Mouse (Mus musculus) kidney, postnatal 0 days (tissue): ENCODE measurements at regions not wholly inside any gene's neighbourhood (a gene's known extent, or its start where the extent isn't known, plus 50 kb on each side); places are given as distances from the start of the nearest gene placed in this dataset.
A peak's percentile ranks its signal among the peaks of the same experiment; 100 is the strongest.

Experiments used
- ATAC-seq: fragments of 200-750 bp; cut with Nextera tagmentation; replicated peaks from 2 replicates; pipeline ENCODE4 v1.8.0; 2017; ENCODE audit warnings: low read depth, moderate number of reproducible peaks, moderate TSS enrichment, moderate library complexity; ENCODE audit not compliant: low FRiP score
- DNase-seq: peaks from one replicate; pipeline ENCODE4 v3.0.0-alpha.2; 2016; ENCODE audit warnings: low spot score
- H3K27ac ChIP-seq: fragments of 300-500 bp; sonication (generic); 2 replicates; pipeline ENCODE4 v1.5.1; 2014; ENCODE audit warnings: mild to moderate bottlenecking
- H3K27me3 ChIP-seq: fragments of 300-500 bp; sonication (generic); 2 replicates; pipeline ENCODE4 v1.6.1; 2014; ENCODE audit warnings: low read length, mixed read lengths; ENCODE audit not compliant: insufficient read depth
- H3K36me3 ChIP-seq: fragments of 300-500 bp; sonication (generic); 2 replicates; pipeline ENCODE4 v1.6.1; 2014; ENCODE audit warnings: low read length, mixed read lengths; ENCODE audit not compliant: insufficient read depth
- H3K4me1 ChIP-seq: fragments of 300-500 bp; sonication (generic); replicated peaks from 2 replicates; pipeline ENCODE4 v1.6.1; 2014; ENCODE audit warnings: antibody characterized with exemption, low read length, mixed read lengths; ENCODE audit not compliant: insufficient read depth
- H3K4me2 ChIP-seq: fragments of 300-500 bp; sonication (generic); 2 replicates; pipeline ENCODE4 v1.6.1; 2014; ENCODE audit warnings: mild to moderate bottlenecking, low read length, moderate library complexity, mixed read lengths
- H3K4me3 ChIP-seq: fragments of 300-500 bp; sonication (generic); replicated peaks from 2 replicates; pipeline ENCODE4 v1.5.1; 2014; ENCODE audit warnings: low read depth, low read length
- H3K9ac ChIP-seq: fragments of 300-500 bp; sonication (generic); 2 replicates; pipeline ENCODE4 v1.6.1; 2014; ENCODE audit warnings: low read depth, low read length
- H3K9me3 ChIP-seq: fragments of 300-500 bp; sonication (generic); replicated peaks from 2 replicates; pipeline ENCODE4 v1.6.1; 2016; ENCODE audit warnings: low read length, inconsistent platforms, mixed read lengths
- CTCF ChIP-seq: IDR thresholded peaks from 2 replicates; pipeline ENCODE4 v1.5.1; 2016; ENCODE audit warnings: antibody characterized with exemption, low read depth, mild to moderate bottlenecking, moderate library complexity
- WGBS: fragments of 180-500 bp; shearing (Covaris S2); extraction: QIAGEN DNeasy Blood & Tissue Kit; methylation state at CpG from one replicate; pipeline ENCODE4 v1.1.7; 2014; 5-methylcytosine and 5-hydroxymethylcytosine counted together

DNA sequence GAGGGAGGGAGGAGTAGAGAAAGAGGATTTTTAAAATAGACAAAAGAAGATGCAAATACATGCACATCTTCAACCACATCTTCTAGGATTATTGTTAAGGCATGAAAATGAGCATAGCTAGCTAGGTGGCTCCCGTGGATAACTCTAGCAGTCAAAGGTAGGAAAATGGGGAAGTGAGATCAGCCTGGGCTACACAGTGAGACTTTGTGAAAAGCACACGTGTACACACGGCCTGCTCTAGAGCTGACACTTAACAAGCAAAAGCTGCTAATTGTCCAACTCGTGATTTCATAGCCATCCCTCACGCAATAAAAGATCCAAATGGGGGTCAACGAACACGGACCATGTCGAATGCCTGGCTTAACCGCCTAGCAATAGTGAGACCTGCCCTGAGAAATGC is 642.0 kb upstream of the Sox9 start:
- ATAC-seq (no peak), DNase-seq (no peak)
- H3K9me3 ChIP-seq: no peaks in the 10 kb centered on the region
- no peaks in the 10 kb centered on the region for H3K27me3 ChIP-seq
- TF ChIP-seq CTCF: no peak
- H3K36me3 ChIP-seq: no peaks in the 10 kb centered on the region
- H3K27ac ChIP-seq: no peak overlapping the region
- WGBS: 89% methylated on average over 9 of the region's 9 CpGs
- H3K9ac ChIP-seq: no peak overlapping the region
- no peak overlapping the region for H3K4me2 ChIP-seq
- H3K4me3 ChIP-seq: no peak overlapping the region
- no peaks in the 10 kb centered on the region for H3K4me1 ChIP-seq

DNA sequence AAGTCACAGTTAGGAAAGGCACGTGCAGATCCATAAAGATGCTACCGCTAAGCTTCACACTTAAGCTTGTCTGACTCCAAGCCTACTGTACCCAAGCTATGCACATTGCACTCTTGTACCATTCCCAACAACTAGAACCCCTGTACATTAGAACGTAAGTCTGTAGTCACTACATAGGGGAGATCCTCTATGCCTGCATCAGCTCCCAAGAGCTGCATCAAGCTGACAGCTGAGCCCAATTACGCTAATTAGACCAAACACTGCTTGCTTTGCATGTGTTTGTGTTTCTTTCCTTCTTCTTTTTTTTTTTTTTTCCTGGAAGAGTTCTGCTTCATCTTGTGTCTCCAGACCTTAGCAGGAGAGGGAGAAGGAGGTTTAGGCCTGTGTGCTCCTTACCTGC is 641.5 kb upstream of the Sox9 start:
- H3K36me3 ChIP-seq: no peaks in the 10 kb centered on the region
- H3K27ac ChIP-seq: no peak overlapping the region
- no peak overlapping the region for H3K4me3 ChIP-seq
- H3K9ac ChIP-seq: no peak overlapping the region
- no peak for TF ChIP-seq CTCF
- H3K27me3 ChIP-seq: no peaks in the 10 kb centered on the region
- no peaks in the 10 kb centered on the region for H3K4me1 ChIP-seq
- WGBS: 89% methylated on average over 4 of the region's 4 CpGs
- H3K4me2 ChIP-seq: no peak overlapping the region
- no peak for ATAC-seq
- DNase-seq: no peak
- H3K9me3 ChIP-seq: no peaks in the 10 kb centered on the region

DNA sequence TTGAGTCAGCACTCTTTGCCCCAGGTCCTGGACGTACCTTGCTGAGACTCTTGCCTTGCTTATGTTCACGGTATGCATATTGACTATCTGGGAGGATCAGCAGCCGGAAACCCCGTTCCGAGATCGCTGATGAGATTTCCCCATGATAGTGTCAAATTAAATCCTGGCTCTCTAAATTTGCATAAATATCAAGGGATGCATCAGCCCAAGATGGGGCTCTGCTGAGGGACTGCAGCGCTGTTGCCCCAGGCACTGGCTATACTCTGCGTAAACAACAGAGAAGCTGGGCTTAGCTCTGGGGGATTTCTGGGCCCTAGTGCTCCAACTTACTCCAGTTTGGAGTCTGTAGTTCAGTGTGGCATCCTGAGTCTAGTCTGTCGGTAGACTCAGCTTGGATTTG is 641.1 kb upstream of the Sox9 start:
- Histone ChIP-seq H3K27ac (no peak overlapping the region), H3K4me3 (no peak overlapping the region), H3K27me3 (no peaks in the 10 kb centered on the region), H3K9ac (no peak overlapping the region), H3K4me2 (no peak overlapping the region), H3K4me1 (no peaks in the 10 kb centered on the region), H3K9me3 (no peaks in the 10 kb centered on the region), H3K36me3 (no peaks in the 10 kb centered on the region)
- WGBS: 80% methylated on average over 9 of the region's 9 CpGs
- TF ChIP-seq CTCF: no peak
- DNase-seq (no peak), ATAC-seq (no peak)

DNA sequence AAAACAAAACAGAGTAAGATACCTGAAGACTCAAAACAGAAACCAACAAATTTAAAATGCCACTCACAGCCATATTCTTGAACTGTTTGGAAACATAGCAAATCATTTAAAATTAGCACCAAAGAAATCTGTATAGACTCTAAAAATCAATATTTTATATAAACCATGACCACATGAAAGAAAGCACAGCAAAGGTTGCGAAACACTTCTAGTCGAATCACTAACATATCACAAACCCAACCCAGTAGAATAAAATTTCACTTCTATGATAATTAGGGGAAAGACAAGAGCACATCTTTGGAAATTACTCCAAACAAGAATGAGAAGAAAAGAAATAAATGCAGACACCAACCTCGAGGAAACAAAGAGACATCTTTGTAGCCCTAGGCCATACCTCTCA is 630.0 kb upstream of the Sox9 start:
- no peak for TF ChIP-seq CTCF
- Histone ChIP-seq H3K4me1 (0 out of 2 replicates have a peak, but pooled peaks cover 7% of the 10 kb centered on the region), H3K27me3 (no peaks in the 10 kb centered on the region), H3K9ac (no peak overlapping the region), H3K27ac (no peak overlapping the region), H3K9me3 (no peaks in the 10 kb centered on the region), H3K4me3 (no peak overlapping the region), H3K4me2 (no peak overlapping the region), H3K36me3 (no peaks in the 10 kb centered on the region)
- DNase-seq: no peak
- no peak for ATAC-seq
- 90% methylated on average over 3 of the region's 3 CpGs for WGBS

DNA sequence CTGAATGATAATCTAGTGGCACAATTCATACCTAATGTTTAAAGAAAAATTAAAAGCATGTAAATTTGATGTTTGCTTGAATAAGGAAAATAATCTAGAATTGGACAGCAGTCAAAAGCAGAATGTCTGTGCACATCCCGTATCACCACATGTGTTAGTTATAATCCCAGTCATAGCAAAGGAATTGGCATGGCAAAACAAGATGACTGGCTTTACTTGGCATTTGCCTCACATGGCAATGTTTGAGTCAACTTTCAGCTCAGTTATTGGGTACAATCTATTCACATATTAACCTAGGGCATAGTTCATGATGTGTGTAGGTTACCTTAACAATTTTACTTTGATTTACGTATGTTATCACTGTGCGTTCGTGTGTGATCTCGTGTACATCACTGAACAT is 628.8 kb upstream of the Sox9 start:
- Histone ChIP-seq H3K27me3 (no peaks in the 10 kb centered on the region), H3K4me2 (no peak overlapping the region), H3K9me3 (no peaks in the 10 kb centered on the region), H3K4me1 (0 out of 2 replicates have a peak, but pooled peaks cover 7% of the 10 kb centered on the region), H3K36me3 (no peaks in the 10 kb centered on the region), H3K4me3 (no peak overlapping the region), H3K9ac (no peak overlapping the region), H3K27ac (no peak overlapping the region)
- TF ChIP-seq CTCF: no peak
- 94% methylated on average over 5 of the region's 5 CpGs for WGBS
- no peak for ATAC-seq
- DNase-seq: no peak

DNA sequence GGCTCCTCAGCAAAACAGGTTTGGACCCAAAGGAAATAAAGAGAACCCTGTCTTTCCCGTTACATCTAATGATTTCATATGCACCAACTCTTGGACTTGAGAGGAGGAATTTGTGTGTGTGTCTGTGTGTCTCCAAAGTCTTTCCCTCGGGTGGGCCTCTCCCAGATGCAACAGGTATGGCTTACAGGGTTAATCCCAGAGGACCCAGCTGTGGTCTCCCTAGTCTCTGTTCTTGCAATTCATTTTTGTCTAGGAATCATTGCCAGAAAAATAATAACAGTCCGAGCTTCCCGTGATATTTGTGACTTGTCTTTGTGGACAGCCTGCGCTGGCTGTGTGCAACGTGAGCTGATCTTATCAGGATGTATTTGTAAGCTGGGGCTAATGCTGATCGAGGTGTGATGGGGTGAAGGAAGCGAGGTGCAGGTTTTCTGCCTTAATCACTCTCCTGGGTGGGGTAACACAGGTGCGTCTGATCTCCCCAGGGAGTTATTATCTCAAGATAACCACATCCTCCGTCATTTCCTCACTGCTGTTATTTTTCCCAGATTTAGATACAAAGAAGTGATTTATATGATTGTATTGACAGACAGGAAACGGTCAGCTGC is 627.2 kb upstream of the Sox9 start:
- Histone ChIP-seq H3K4me2 (peak overlapping the region; percentile 32), H3K36me3 (no peaks in the 10 kb centered on the region), H3K27me3 (no peaks in the 10 kb centered on the region), H3K4me3 (no peak overlapping the region), H3K9me3 (no peaks in the 10 kb centered on the region), H3K27ac (no peak overlapping the region), H3K4me1 (0 out of 2 replicates have a peak, but pooled peaks cover 7% of the 10 kb centered on the region), H3K9ac (no peak overlapping the region)
- 26% methylated on average over 11 of the region's 11 CpGs for WGBS
- DNase-seq (peak; percentile 8), ATAC-seq (no peak)
- TF ChIP-seq CTCF: no peak
